Mouse (Mus musculus): Measurements from ENCODE around the gene Gcm2. TPM values are rescaled to one million over a fixed set of nuclear protein-coding genes. Genes with fewer than 3 reads are reported as not detected.

The Gcm2 gene
- total and polyA plus RNA-seq, 3 experiments, result not detected

- H3K4me3 ChIP-seq (ENCODE audit: low read depth, low read length), result no peak overlapping the region
- no peak for ATAC-seq (ENCODE audit: extremely low read depth, insufficient number of reproducible peaks, low FRiP score, poor library complexity, severe bottlenecking)
- H3K9me3 ChIP-seq (replicated peaks), result no peaks in the 10 kb centered on the region
- H3K36me3 ChIP-seq (replicated peaks), result no peaks in the 10 kb centered on the region
- no peak for TF ChIP-seq GATA2 (IDR thresholded peaks at IDR 0.05; ENCODE audit: borderline replicate concordance, low read depth, low read length)
- no peak for TF ChIP-seq TAL1 (conservative IDR thresholded peaks at IDR 0.05; ENCODE audit: low read depth, low read length)
- no peak for TF ChIP-seq CTCF (IDR thresholded peaks at IDR 0.05; ENCODE audit: low read depth, low read length)
- TF ChIP-seq GATA1 (IDR thresholded peaks at IDR 0.05; ENCODE audit: borderline replicate concordance, low read length), result no peak
- no peak for TF ChIP-seq POLR2AphosphoS5 (IDR thresholded peaks at IDR 0.05; ENCODE audit: insufficient replicate concordance, low read depth, low read length)
- H3K27me3 ChIP-seq (ENCODE audit: insufficient read depth, low read length), result peaks cover 8% of the 10 kb centered on the region
- no peak for DNase-seq (ENCODE audit: low spot score)
- no peaks in the 10 kb centered on the region for H3K4me1 ChIP-seq (ENCODE audit: insufficient read depth, low read depth, low read length)
Measured at GRCm38 (mm10) chr13:41088746-41089145, 22.1 kb downstream of the Gcm2 start.

DNA sequence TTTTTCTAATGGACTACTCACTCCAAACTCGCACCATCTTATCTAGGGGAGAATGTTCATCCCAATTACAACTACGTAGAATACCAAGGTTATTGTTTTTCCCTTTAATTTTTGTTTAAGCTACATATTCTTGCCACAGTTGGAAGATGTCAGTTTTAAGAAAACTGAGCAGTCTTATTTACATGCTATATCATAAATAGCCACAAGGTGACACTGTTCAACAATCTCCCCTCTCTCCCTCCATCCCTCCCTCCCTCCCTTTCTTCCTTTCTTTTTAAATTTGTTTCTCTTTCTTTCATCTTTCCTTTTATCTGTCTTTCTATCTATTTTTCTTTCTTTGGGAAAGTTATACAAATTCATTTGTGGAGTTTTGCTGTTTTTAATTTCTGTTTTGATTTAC, 25.7 kb downstream of the Gcm2 start:
- DNase-seq (ENCODE audit: low spot score), result peak; percentile 11
- TF ChIP-seq GATA1 (IDR thresholded peaks at IDR 0.05; ENCODE audit: borderline replicate concordance, low read length), result no peak
- no peak for TF ChIP-seq GATA2 (IDR thresholded peaks at IDR 0.05; ENCODE audit: borderline replicate concordance, low read depth, low read length)
- TF ChIP-seq TAL1 (conservative IDR thresholded peaks at IDR 0.05; ENCODE audit: low read depth, low read length), result no peak
- 0 out of 2 replicates have a peak, but pooled peaks have one; percentile 16 for TF ChIP-seq CTCF (IDR thresholded peaks at IDR 0.05; ENCODE audit: low read depth, low read length)
- TF ChIP-seq POLR2AphosphoS5 (IDR thresholded peaks at IDR 0.05; ENCODE audit: insufficient replicate concordance, low read depth, low read length), result no peak
- H3K4me1 ChIP-seq (ENCODE audit: insufficient read depth, low read depth, low read length), result no peaks in the 10 kb centered on the region
- no peaks in the 10 kb centered on the region for H3K9me3 ChIP-seq (replicated peaks)
- H3K27me3 ChIP-seq (ENCODE audit: insufficient read depth, low read length), result 0 out of 2 replicates have a peak, but pooled peaks cover 5% of the 10 kb centered on the region
- no peaks in the 10 kb centered on the region for H3K36me3 ChIP-seq (replicated peaks)
- H3K4me3 ChIP-seq (ENCODE audit: low read depth, low read length), result no peak overlapping the region
- no peak for ATAC-seq (ENCODE audit: extremely low read depth, insufficient number of reproducible peaks, low FRiP score, poor library complexity, severe bottlenecking)

- Histone ChIP-seq H3K4me3 (ENCODE audit: low read depth, low read length) (no peak overlapping the region), H3K4me1 (ENCODE audit: insufficient read depth, low read depth, low read length) (no peaks in the 10 kb centered on the region), H3K36me3 (replicated peaks) (no peaks in the 10 kb centered on the region), H3K9me3 (replicated peaks) (no peaks in the 10 kb centered on the region), H3K27me3 (ENCODE audit: insufficient read depth, low read length) (0 out of 2 replicates have a peak, but pooled peaks cover 5% of the 10 kb centered on the region)
- TF ChIP-seq CTCF (IDR thresholded peaks at IDR 0.05; ENCODE audit: low read depth, low read length) (no peak), POLR2AphosphoS5 (IDR thresholded peaks at IDR 0.05; ENCODE audit: insufficient replicate concordance, low read depth, low read length) (no peak), TAL1 (conservative IDR thresholded peaks at IDR 0.05; ENCODE audit: low read depth, low read length) (no peak), GATA1 (IDR thresholded peaks at IDR 0.05; ENCODE audit: borderline replicate concordance, low read length) (no peak), GATA2 (IDR thresholded peaks at IDR 0.05; ENCODE audit: borderline replicate concordance, low read depth, low read length) (no peak)
- DNase-seq (ENCODE audit: low spot score), result no peak
- ATAC-seq (ENCODE audit: extremely low read depth, insufficient number of reproducible peaks, low FRiP score, poor library complexity, severe bottlenecking), result no peak
Measured at GRCm38 (mm10) chr13:41084521-41084920, 26.3 kb downstream of the Gcm2 start.

- no peaks in the 10 kb centered on the region for H3K36me3 ChIP-seq (replicated peaks)
- H3K27me3 ChIP-seq (ENCODE audit: insufficient read depth, low read length), result peaks cover 11% of the 10 kb centered on the region; the same call in 1 of the 2 replicates
- ATAC-seq (ENCODE audit: extremely low read depth, insufficient number of reproducible peaks, low FRiP score, poor library complexity, severe bottlenecking) (no peak), DNase-seq (ENCODE audit: low spot score) (no peak)
- no peaks in the 10 kb centered on the region for H3K9me3 ChIP-seq (replicated peaks)
- TF ChIP-seq GATA2 (IDR thresholded peaks at IDR 0.05; ENCODE audit: borderline replicate concordance, low read depth, low read length) (no peak), TAL1 (conservative IDR thresholded peaks at IDR 0.05; ENCODE audit: low read depth, low read length) (no peak), GATA1 (IDR thresholded peaks at IDR 0.05; ENCODE audit: borderline replicate concordance, low read length) (no peak), CTCF (IDR thresholded peaks at IDR 0.05; ENCODE audit: low read depth, low read length) (no peak)
- no peak overlapping the region for H3K4me3 ChIP-seq (ENCODE audit: low read depth, low read length)
- no peaks in the 10 kb centered on the region for H3K4me1 ChIP-seq (ENCODE audit: insufficient read depth, low read depth, low read length)
Measured at GRCm38 (mm10) chr13:41080700-41081099, 30.1 kb downstream of the Gcm2 start.

- no peak for DNase-seq (ENCODE audit: low spot score)
- ATAC-seq (ENCODE audit: extremely low read depth, insufficient number of reproducible peaks, low FRiP score, poor library complexity, severe bottlenecking), result no peak
- TF ChIP-seq GATA2 (IDR thresholded peaks at IDR 0.05; ENCODE audit: borderline replicate concordance, low read depth, low read length) (no peak), GATA1 (IDR thresholded peaks at IDR 0.05; ENCODE audit: borderline replicate concordance, low read length) (no peak), TAL1 (conservative IDR thresholded peaks at IDR 0.05; ENCODE audit: low read depth, low read length) (no peak), POLR2AphosphoS5 (IDR thresholded peaks at IDR 0.05; ENCODE audit: insufficient replicate concordance, low read depth, low read length) (no peak), CTCF (IDR thresholded peaks at IDR 0.05; ENCODE audit: low read depth, low read length) (no peak)
- Histone ChIP-seq H3K9me3 (replicated peaks) (no peaks in the 10 kb centered on the region), H3K4me1 (ENCODE audit: insufficient read depth, low read depth, low read length) (no peaks in the 10 kb centered on the region), H3K4me3 (ENCODE audit: low read depth, low read length) (no peak overlapping the region), H3K27me3 (ENCODE audit: insufficient read depth, low read length) (peaks cover 18% of the 10 kb centered on the region; the same call in 1 of the 2 replicates), H3K36me3 (replicated peaks) (no peaks in the 10 kb centered on the region)
Measured at GRCm38 (mm10) chr13:41079859-41080258, 31.0 kb downstream of the Gcm2 start.

- DNase-seq (ENCODE audit: low spot score) (no peak), ATAC-seq (ENCODE audit: extremely low read depth, insufficient number of reproducible peaks, low FRiP score, poor library complexity, severe bottlenecking) (no peak)
- Histone ChIP-seq H3K27me3 (ENCODE audit: insufficient read depth, low read length) (peaks cover 18% of the 10 kb centered on the region; the same call in 1 of the 2 replicates), H3K36me3 (replicated peaks) (no peaks in the 10 kb centered on the region), H3K4me1 (ENCODE audit: insufficient read depth, low read depth, low read length) (no peaks in the 10 kb centered on the region), H3K4me3 (ENCODE audit: low read depth, low read length) (no peak within 1 kb of the TSS), H3K9me3 (replicated peaks) (no peaks in the 10 kb centered on the region)
- TF ChIP-seq GATA1 (IDR thresholded peaks at IDR 0.05; ENCODE audit: borderline replicate concordance, low read length) (no peak), TAL1 (conservative IDR thresholded peaks at IDR 0.05; ENCODE audit: low read depth, low read length) (no peak), POLR2AphosphoS5 (IDR thresholded peaks at IDR 0.05; ENCODE audit: insufficient replicate concordance, low read depth, low read length) (no peak), GATA2 (IDR thresholded peaks at IDR 0.05; ENCODE audit: borderline replicate concordance, low read depth, low read length) (no peak), CTCF (IDR thresholded peaks at IDR 0.05; ENCODE audit: low read depth, low read length) (no peak)
Measured at GRCm38 (mm10) chr13:41079421-41079780, 31.4 kb downstream of the Gcm2 start, which contains the start of gene Mak. Gene Mak, minus strand, starts transcription at chr13:41079706.

All from G1E (cell line).